Mouse (Mus musculus): ENCODE measurements around the gene Rxrg.

- no peak for TF ChIP-seq MAFK (IDR thresholded peaks at IDR 0.05; ENCODE audit: insufficient read depth, low read depth, low read length)
- TF ChIP-seq ZC3H11A (IDR thresholded peaks at IDR 0.05; ENCODE audit: borderline replicate concordance, low read depth, low read length): no peak
- no peak for TF ChIP-seq HCFC1 (IDR thresholded peaks at IDR 0.05; ENCODE audit: borderline replicate concordance, insufficient read depth, low read length)
Observed at GRCm38 (mm10) chr1:167659065-167659464, 60.9 kb downstream of the Rxrg start.
